Mouse (Mus musculus): ENCODE measurements around the gene Gm11172. TPM values are rescaled to one million over a fixed set of nuclear protein-coding genes. Genes with fewer than 3 reads are reported as not detected.
"Not testable (repeated sequence)": the region's sequence is repeated elsewhere in the genome, so short reads cannot be mapped to it uniquely, and the experiment has no call there.

The Gm11172 gene
- polyA plus RNA-seq, 1 experiment from 2014 or later: not detected

GRCm38 (mm10) chr16:10828461-10828805, 15.7 kb downstream of the Gm11172 start:
- peak; percentile 53 for DNase-seq (ENCODE audit: low spot score)

GRCm38 (mm10) chr16:10834542-10834910, 21.8 kb downstream of the Gm11172 start:
- no peak for DNase-seq (ENCODE audit: low spot score)

GRCm38 (mm10) chr16:10834911-10835587, 22.3 kb downstream of the Gm11172 start, which contains the start of gene Rmi2:
TSS of gene Rmi2 (plus strand) at chr16:10835059.
- DNase-seq (ENCODE audit: low spot score): peak; percentile 93

- DNase-seq (ENCODE audit: low spot score): peak; percentile 91
Observed at GRCm38 (mm10) chr16:10836388-10836787, 23.7 kb downstream of the Gm11172 start.

- no peak for DNase-seq (ENCODE audit: low spot score)
Observed at GRCm38 (mm10) chr16:10837250-10837649, 24.5 kb downstream of the Gm11172 start.

GRCm38 (mm10) chr16:10837903-10838302, 25.2 kb downstream of the Gm11172 start:
- peak; percentile 74 for DNase-seq (ENCODE audit: low spot score)

GRCm38 (mm10) chr16:10838487-10839245, 26.0 kb downstream of the Gm11172 start:
- no peak for DNase-seq (ENCODE audit: low spot score)

- no peak for DNase-seq (ENCODE audit: low spot score)
Observed at GRCm38 (mm10) chr16:10840018-10840417, 27.3 kb downstream of the Gm11172 start.

GRCm38 (mm10) chr16:10842282-10842855, 29.7 kb downstream of the Gm11172 start:
- DNase-seq (ENCODE audit: low spot score): no peak

GRCm38 (mm10) chr16:10843486-10844318, 31.0 kb downstream of the Gm11172 start:
- DNase-seq (ENCODE audit: low spot score): peak; percentile 93

- DNase-seq (ENCODE audit: low spot score): no peak
Observed at GRCm38 (mm10) chr16:10844319-10844670, 31.6 kb downstream of the Gm11172 start.

- no peak for DNase-seq (ENCODE audit: low spot score)
Observed at GRCm38 (mm10) chr16:10845952-10846351, 33.2 kb downstream of the Gm11172 start.

GRCm38 (mm10) chr16:10846503-10846902, 33.8 kb downstream of the Gm11172 start:
- DNase-seq (ENCODE audit: low spot score): peak; percentile 71

GRCm38 (mm10) chr16:10849965-10850861, 37.5 kb downstream of the Gm11172 start:
- DNase-seq (ENCODE audit: low spot score): peak; percentile 47

GRCm38 (mm10) chr16:10850905-10851304, 38.2 kb downstream of the Gm11172 start:
- DNase-seq (ENCODE audit: low spot score): no peak

GRCm38 (mm10) chr16:10852216-10852615, 39.5 kb downstream of the Gm11172 start:
- not testable (repeated sequence) for DNase-seq (ENCODE audit: low spot score)

- DNase-seq (ENCODE audit: low spot score): no peak
Observed at GRCm38 (mm10) chr16:10859726-10860245, 47.1 kb downstream of the Gm11172 start.

- no peak for DNase-seq (ENCODE audit: low spot score)
Observed at GRCm38 (mm10) chr16:10861408-10861807, 48.7 kb downstream of the Gm11172 start.

Data from thymus, postnatal 0 days (tissue).